Mouse (Mus musculus) midbrain, embryonic 11.5 days (tissue): ENCODE measurements at regions not wholly inside any gene's neighbourhood (a gene's known extent, or its start where the extent isn't known, plus 50 kb on each side); places are given as distances from the start of the nearest gene placed in this dataset.
"Not testable (repeated sequence)": the region's sequence is repeated elsewhere in the genome, so short reads cannot be mapped to it uniquely, and the experiment has no call there.

Source experiments
- ATAC-seq: fragments of 200-750 bp; cut with Nextera tagmentation; 2 replicates; pipeline ENCODE4 v1.8.0; 2017; ENCODE audit warnings: moderate TSS enrichment, moderate library complexity; ENCODE audit not compliant: low FRiP score
- DNase-seq: peaks from one replicate; pipeline ENCODE4 v3.0.0; 2015; ENCODE audit warnings: low spot score; ENCODE audit errors: missing footprints
- H3K27ac ChIP-seq: fragments of 300-500 bp; sonication (generic); 2 replicates; pipeline ENCODE4 v1.5.1; 2014; ENCODE audit warnings: low read depth, low read length
- H3K27me3 ChIP-seq: fragments of 300-500 bp; sonication (generic); 2 replicates; pipeline ENCODE4 v1.6.1; 2014; ENCODE audit warnings: mild to moderate bottlenecking, low read length, moderate library complexity, mixed read lengths; ENCODE audit not compliant: control insufficient read depth, insufficient read depth
- H3K36me3 ChIP-seq: fragments of 300-500 bp; sonication (generic); 2 replicates; pipeline ENCODE4 v1.6.1; 2014; ENCODE audit warnings: mild to moderate bottlenecking, low read length, moderate library complexity, mixed read lengths; ENCODE audit not compliant: control insufficient read depth, insufficient read depth
- H3K4me1 ChIP-seq: fragments of 300-500 bp; sonication (generic); 2 replicates; pipeline ENCODE4 v1.6.1; 2014; ENCODE audit warnings: low read length; ENCODE audit not compliant: control insufficient read depth, insufficient read depth
- H3K4me2 ChIP-seq: fragments of 300-500 bp; sonication (generic); 2 replicates; pipeline ENCODE4 v1.6.1; 2014; ENCODE audit warnings: mild to moderate bottlenecking, moderate library complexity
- H3K4me3 ChIP-seq: fragments of 300-500 bp; sonication (generic); 2 replicates; pipeline ENCODE4 v1.5.1; 2014; ENCODE audit warnings: low read depth, low read length
- H3K9ac ChIP-seq: fragments of 300-500 bp; sonication (generic); 2 replicates; pipeline ENCODE4 v1.6.1; 2014; ENCODE audit warnings: low read length
- H3K9me3 ChIP-seq: fragments of 300-500 bp; sonication (generic); 2 replicates; pipeline ENCODE4 v1.6.1; 2016; ENCODE audit warnings: low read length; ENCODE audit not compliant: control insufficient read depth
- WGBS: fragments of 180-500 bp; shearing (Covaris S2); extraction: QIAGEN DNeasy Blood & Tissue Kit; methylation state at CpG from one replicate; pipeline ENCODE4 v1.1.7; 2014; 5-methylcytosine and 5-hydroxymethylcytosine counted together

- Histone ChIP-seq H3K36me3 (no peaks in the 10 kb centered on the region), H3K9ac (no peak overlapping the region), H3K4me2 (no peak overlapping the region), H3K4me1 (no peaks in the 10 kb centered on the region), H3K27me3 (no peaks in the 10 kb centered on the region), H3K9me3 (no peaks in the 10 kb centered on the region), H3K4me3 (no peak overlapping the region), H3K27ac (no peak overlapping the region)
- DNase-seq, result no peak
- no peak for ATAC-seq
- WGBS, result 94% methylated on average over 6 of the region's 6 CpGs
Observed at GRCm38 (mm10) chr14:114332662-114333061, 759.4 kb upstream of the Gpc5 start.

DNA sequence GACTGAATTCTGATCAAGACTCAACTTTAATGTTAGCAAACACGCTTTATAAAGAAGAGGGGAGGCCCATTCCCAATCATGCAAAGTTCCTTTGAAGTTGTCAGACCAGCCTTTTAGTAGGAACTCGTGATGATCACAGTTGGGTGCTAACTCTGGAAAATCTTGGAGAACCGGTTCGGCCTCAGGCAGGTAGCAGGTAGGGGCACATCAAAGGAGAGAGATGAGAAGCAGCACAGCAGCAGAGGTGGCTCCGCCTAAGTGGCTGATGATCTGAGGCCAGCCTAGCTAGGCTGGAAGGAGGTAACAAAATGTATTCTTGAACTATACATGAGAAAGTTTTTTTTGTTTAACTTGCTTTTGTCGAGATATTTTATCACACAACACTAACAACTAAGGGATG lies 742.7 kb upstream of the Gpc5 start:
- DNase-seq, result no peak
- Histone ChIP-seq H3K4me3 (no peak overlapping the region), H3K27me3 (no peaks in the 10 kb centered on the region), H3K4me2 (no peak overlapping the region), H3K36me3 (no peaks in the 10 kb centered on the region), H3K27ac (no peak overlapping the region), H3K9ac (no peak overlapping the region), H3K4me1 (no peaks in the 10 kb centered on the region), H3K9me3 (no peaks in the 10 kb centered on the region)
- no peak for ATAC-seq
- WGBS, result 68% methylated on average over 6 of the region's 6 CpGs

- WGBS, result 70% methylated on average over 3 of the region's 11 CpGs
- H3K4me3 ChIP-seq, H3K9ac ChIP-seq, H3K27me3 ChIP-seq, H3K36me3 ChIP-seq, H3K4me2 ChIP-seq, DNase-seq, ATAC-seq, H3K27ac ChIP-seq, H3K4me1 ChIP-seq, H3K9me3 ChIP-seq: not testable (repeated sequence)
Observed at GRCm38 (mm10) chr14:114349816-114350215, 742.2 kb upstream of the Gpc5 start.

- Histone ChIP-seq H3K9me3 (no peaks in the 10 kb centered on the region), H3K4me1 (no peaks in the 10 kb centered on the region), H3K4me2 (no peak overlapping the region), H3K4me3 (no peak overlapping the region), H3K27me3 (no peaks in the 10 kb centered on the region), H3K27ac (no peak overlapping the region), H3K36me3 (no peaks in the 10 kb centered on the region), H3K9ac (no peak overlapping the region)
- WGBS, result 95% methylated on average over 5 of the region's 5 CpGs
- DNase-seq, result no peak
- ATAC-seq, result no peak
Observed at GRCm38 (mm10) chr14:114352307-114352706, 739.7 kb upstream of the Gpc5 start.

DNA sequence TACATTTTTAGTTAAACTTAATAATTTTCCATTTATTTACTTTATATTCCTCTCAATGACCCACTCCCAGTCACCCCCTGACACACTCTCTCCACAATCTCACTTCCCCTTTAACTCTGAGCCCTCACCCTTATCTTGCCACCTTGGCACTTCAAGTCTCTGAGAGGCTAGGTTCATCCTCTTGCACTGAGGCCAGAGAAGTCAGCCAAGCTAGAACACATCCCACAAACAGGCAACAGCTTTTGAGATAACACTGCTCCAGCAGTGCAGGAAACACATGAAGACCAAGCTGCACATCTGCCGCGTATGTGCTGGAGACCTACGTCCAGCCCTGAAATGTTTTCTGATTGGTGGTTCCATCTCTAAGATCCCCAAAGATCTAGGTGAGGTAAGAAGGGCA lies 717.2 kb upstream of the Gpc5 start:
- Histone ChIP-seq H3K4me2 (no peak overlapping the region), H3K27me3 (no peaks in the 10 kb centered on the region), H3K36me3 (no peaks in the 10 kb centered on the region), H3K4me1 (no peaks in the 10 kb centered on the region), H3K9ac (no peak overlapping the region), H3K4me3 (no peak overlapping the region), H3K9me3 (no peaks in the 10 kb centered on the region), H3K27ac (no peak overlapping the region)
- 97% methylated on average over 3 of the region's 3 CpGs for WGBS
- ATAC-seq (no peak), DNase-seq (no peak)

- H3K4me1 ChIP-seq, result no peaks in the 10 kb centered on the region
- no peaks in the 10 kb centered on the region for H3K9me3 ChIP-seq
- ATAC-seq (no peak), DNase-seq (peak; percentile 14)
- no peak overlapping the region for H3K27ac ChIP-seq
- no peak overlapping the region for H3K4me2 ChIP-seq
- no peak overlapping the region for H3K4me3 ChIP-seq
- H3K27me3 ChIP-seq, result no peaks in the 10 kb centered on the region
- WGBS, result 82% methylated on average over 3 of the region's 3 CpGs
- no peaks in the 10 kb centered on the region for H3K36me3 ChIP-seq
- no peak overlapping the region for H3K9ac ChIP-seq
Observed at GRCm38 (mm10) chr14:114398861-114399557, 693.0 kb upstream of the Gpc5 start.

DNA sequence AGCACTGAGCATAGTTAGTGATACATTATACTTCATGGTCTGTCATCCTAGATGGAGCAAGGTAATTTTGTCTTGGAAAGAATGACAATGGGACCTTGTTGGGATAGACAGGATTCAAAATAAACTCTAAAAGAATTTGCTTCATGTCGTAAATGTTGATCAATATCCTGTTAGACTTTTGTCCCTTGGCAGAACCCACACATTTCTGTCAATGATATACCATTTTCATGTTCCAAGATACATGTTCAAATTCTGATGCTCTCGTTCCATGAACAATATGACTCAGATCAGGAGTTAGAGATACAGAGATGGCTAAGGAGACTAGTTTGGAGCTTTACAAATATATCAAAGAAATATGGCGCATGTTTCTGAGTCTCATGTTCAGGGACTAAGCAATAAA lies 673.2 kb upstream of the Gpc5 start:
- Histone ChIP-seq H3K9ac (no peak overlapping the region), H3K4me1 (no peaks in the 10 kb centered on the region), H3K4me2 (no peak overlapping the region), H3K9me3 (no peaks in the 10 kb centered on the region), H3K4me3 (no peak overlapping the region), H3K27me3 (no peaks in the 10 kb centered on the region), H3K36me3 (no peaks in the 10 kb centered on the region), H3K27ac (no peak overlapping the region)
- 91% methylated on average over 3 of the region's 3 CpGs for WGBS
- DNase-seq, result no peak
- no peak for ATAC-seq

DNA sequence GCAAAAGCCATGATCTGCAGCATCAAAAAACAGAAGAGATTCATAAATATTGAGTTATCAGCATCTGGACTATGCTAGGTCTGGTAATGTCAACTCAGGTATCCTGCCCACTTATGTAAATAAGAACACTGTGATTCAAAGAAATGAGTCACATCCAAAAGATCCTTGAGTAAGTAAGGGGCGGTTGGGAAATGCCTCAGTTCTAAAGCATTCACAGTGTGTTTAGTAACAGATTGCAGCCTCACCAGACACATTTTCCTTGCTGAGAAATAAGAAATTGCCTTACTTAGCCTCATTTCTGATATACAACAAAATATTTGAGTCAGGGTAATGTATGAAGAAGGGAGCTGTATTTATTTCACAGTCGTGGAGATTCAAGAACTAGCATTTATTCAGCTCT lies 666.5 kb upstream of the Gpc5 start:
- no peak overlapping the region for H3K9ac ChIP-seq

More for the DNA sequence above, 666.5 kb upstream of the Gpc5 start:
- Histone ChIP-seq H3K4me3 (no peak overlapping the region), H3K4me1 (no peaks in the 10 kb centered on the region), H3K27ac (no peak overlapping the region), H3K4me2 (no peak overlapping the region), H3K36me3 (no peaks in the 10 kb centered on the region), H3K9me3 (no peaks in the 10 kb centered on the region), H3K27me3 (no peaks in the 10 kb centered on the region)
- 91% methylated on average over 2 of the region's 2 CpGs for WGBS
- ATAC-seq (no peak), DNase-seq (no peak)
